Mouse (Mus musculus) liver, adult 2 months (tissue): ENCODE measurements at regions not wholly inside any gene's neighbourhood (a gene's known extent, or its start where the extent isn't known, plus 50 kb on each side); places are given as distances from the start of the nearest gene placed in this dataset.

ENCODE experiments used
- CTCF ChIP-seq: fragments of 200-500 bp; IDR thresholded peaks from 2 replicates; pipeline ENCODE4 v1.5.1; 2011; ENCODE audit warnings: low read depth, low read length, control low read depth
- POLR2A ChIP-seq: fragments of 200-500 bp; IDR thresholded peaks from 2 replicates; pipeline ENCODE4 v1.6.1; 2011; ENCODE audit warnings: low read length, control low read depth; ENCODE audit not compliant: insufficient read depth; ENCODE audit errors: extremely low read depth

GRCm38 (mm10) chr5:17260541-17261325 is 112.2 kb upstream of the Speer4f2 start:
- TF ChIP-seq POLR2A = no peak
- no peak for TF ChIP-seq CTCF
